Mouse (Mus musculus) small intestine, adult 10 weeks (tissue): ENCODE results near the gene Fam228a. TPM values are rescaled to one million over a fixed set of nuclear protein-coding genes. Genes with fewer than 3 reads are reported as not detected.

Experiments
- polyA plus RNA-seq: library from polyadenylated mRNA; stranded (reverse); fragments of 350-450 nt; fragmentation: Illumina TruSeq; extraction: RNeasy Lipid Tissue Mini Kit (QIAGEN cat#74804); gene quantifications from one replicate; pipeline ENCODE4 v1.2.3, GENCODE M21; 2014; ENCODE audit warnings: low replicate concordance

Fam228a gene
- not detected for polyA plus RNA-seq

GRCm38 (mm10) chr12:4738031-4738576 lies at the start of gene Fam228a:
TSS of gene Fam228a (minus strand) at chr12:4738430.

GRCm38 (mm10) chr12:4768492-4769332 lies 30.5 kb upstream of the Fam228a start, which contains the start of the genes Pfn4 and Fam228b:
TSS of gene Pfn4 (plus strand) at chr12:4769022.
TSS of gene Fam228b (minus strand) at chr12:4769267.

Other genes with a start within 250 kb of the Fam228a start
- gene Itsn2, start 145.8 kb downstream of the Fam228a start, polyA plus RNA-seq: 85.5 TPM
- gene Gm3625, start 145.5 kb downstream of the Fam228a start, polyA plus RNA-seq: not detected
- gene Pfn4, start 30.6 kb upstream of the Fam228a start, polyA plus RNA-seq: not detected
- gene Fam228b, start 30.8 kb upstream of the Fam228a start, polyA plus RNA-seq: 2.3 TPM
- gene Sf3b6, start 79.1 kb upstream of the Fam228a start, polyA plus RNA-seq: 332 TPM
- 0.78 TPM for gene Fkbp1b, start 103.2 kb upstream of the Fam228a start, polyA plus RNA-seq
- gene Wdcp, start 104.9 kb upstream of the Fam228a start, polyA plus RNA-seq: 2.9 TPM
- 1.6 TPM for gene Mfsd2b, start 135.9 kb upstream of the Fam228a start, polyA plus RNA-seq
- 378 TPM for gene Ubxn2a, start 169.3 kb upstream of the Fam228a start, polyA plus RNA-seq
- 31.7 TPM for gene Atad2b, start 178.9 kb upstream of the Fam228a start, polyA plus RNA-seq